Mouse (Mus musculus) forebrain, embryonic 15.5 days (tissue): ENCODE data around the gene Tbc1d23. TPM values are rescaled to one million over a fixed set of nuclear protein-coding genes. Genes with fewer than 3 reads are reported as not detected.
A peak's percentile ranks its signal among the peaks of the same experiment; 100 is the strongest.
"Not testable (repeated sequence)": the region's sequence is repeated elsewhere in the genome, so short reads cannot be mapped to it uniquely, and the experiment has no call there.

Source experiments
- ATAC-seq: fragments of 200-750 bp; cut with Nextera tagmentation; replicated peaks from 2 replicates; pipeline ENCODE4 v1.8.0; 2017; ENCODE audit warnings: mild to moderate bottlenecking, moderate TSS enrichment, moderate library complexity
- H3K27ac ChIP-seq: fragments of 300-500 bp; sonication (generic); replicated peaks from 2 replicates; pipeline ENCODE4 v1.5.1; 2015; ENCODE audit warnings: mild to moderate bottlenecking, inconsistent platforms
- H3K27me3 ChIP-seq: fragments of 300-500 bp; sonication (generic); 2 replicates; pipeline ENCODE4 v1.6.1; 2015; ENCODE audit warnings: inconsistent platforms
- H3K36me3 ChIP-seq: fragments of 300-500 bp; sonication (generic); 2 replicates; pipeline ENCODE4 v1.6.1; 2015; ENCODE audit warnings: mild to moderate bottlenecking, inconsistent platforms
- H3K4me1 ChIP-seq: fragments of 300-500 bp; sonication (generic); 2 replicates; pipeline ENCODE4 v1.6.1; 2015; ENCODE audit warnings: inconsistent platforms
- H3K4me2 ChIP-seq: fragments of 300-500 bp; sonication (generic); replicated peaks from 2 replicates; pipeline ENCODE4 v1.6.1; 2015; ENCODE audit warnings: mild to moderate bottlenecking, inconsistent platforms
- H3K4me3 ChIP-seq: fragments of 300-500 bp; sonication (generic); 2 replicates; pipeline ENCODE4 v1.5.1; 2015; ENCODE audit warnings: mild to moderate bottlenecking, inconsistent platforms
- H3K9ac ChIP-seq: fragments of 300-500 bp; sonication (generic); replicated peaks from 2 replicates; pipeline ENCODE4 v1.6.1; 2015; ENCODE audit warnings: mild to moderate bottlenecking, inconsistent platforms
- H3K9me3 ChIP-seq: fragments of 300-500 bp; sonication (generic); 2 replicates; pipeline ENCODE4 v1.6.1; 2016; ENCODE audit warnings: inconsistent platforms
- WGBS: fragments of 180-500 bp; shearing (Covaris S2); methylation state at CpG from one replicate; pipeline ENCODE4 v1.1.7; 2015; ENCODE audit warnings: mixed read lengths; 5-methylcytosine and 5-hydroxymethylcytosine counted together
- polyA plus RNA-seq: library from polyadenylated mRNA; unstranded; fragments of >200 nt; fragmentation: Nextera tagmentation; extraction: Ambion mirVana; gene quantifications from 2 replicates; pipeline ENCODE4 v1.2.1, GENCODE M21; 2015

Tbc1d23 gene
- polyA plus RNA-seq, 1 experiment from 2014 or later: 33.7 TPM

DNA sequence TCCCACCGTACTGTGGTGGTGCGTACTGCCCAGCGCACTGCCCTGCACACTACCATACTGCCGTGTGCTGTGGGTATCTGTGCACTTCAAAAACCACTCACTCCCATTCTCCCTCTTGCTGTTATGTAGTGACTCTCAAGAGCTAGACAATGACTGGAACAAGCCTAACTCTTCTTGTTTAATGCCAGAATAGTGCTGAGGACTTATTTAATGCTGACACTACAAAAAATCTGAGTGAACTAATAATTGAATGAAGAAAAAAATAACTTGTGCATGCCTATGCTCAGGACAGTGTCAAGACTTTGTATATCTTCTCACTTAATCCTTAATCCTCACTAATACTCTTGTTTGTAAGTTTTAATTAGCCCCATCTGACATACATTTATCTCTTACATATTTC lies 16.2 kb upstream of the Tbc1d23 start:
- H3K27ac ChIP-seq: no peak overlapping the region
- ATAC-seq: no peak
- no peaks in the 10 kb centered on the region for H3K36me3 ChIP-seq
- H3K4me2 ChIP-seq: no peak overlapping the region
- no peaks in the 10 kb centered on the region for H3K9me3 ChIP-seq
- no peaks in the 10 kb centered on the region for H3K4me1 ChIP-seq
- H3K4me3 ChIP-seq: no peak overlapping the region
- 93% methylated on average over 4 of the region's 4 CpGs for WGBS
- no peaks in the 10 kb centered on the region for H3K27me3 ChIP-seq
- H3K9ac ChIP-seq: no peak overlapping the region

DNA sequence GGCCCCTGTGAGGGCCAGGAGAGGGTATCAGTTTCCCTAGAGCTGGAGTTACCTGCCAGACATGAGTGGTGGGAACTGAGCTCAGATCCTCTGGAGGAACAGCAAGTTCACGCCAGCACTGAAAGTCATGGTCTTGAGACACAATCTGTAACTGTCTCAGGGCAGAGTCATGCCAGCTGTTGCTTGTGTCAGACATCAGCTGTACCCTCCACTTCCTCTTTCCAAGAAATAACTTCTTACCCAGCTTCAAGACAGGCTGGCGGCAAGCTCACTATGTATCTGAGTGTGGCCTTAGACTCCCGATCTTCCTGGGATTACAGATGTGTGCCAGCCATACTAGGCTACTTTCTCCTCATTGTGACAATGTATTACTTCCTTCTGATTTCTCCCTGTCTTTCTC lies 15.3 kb upstream of the Tbc1d23 start:
- no peaks in the 10 kb centered on the region for H3K4me1 ChIP-seq
- WGBS: 89% methylated on average over 3 of the region's 3 CpGs
- H3K27me3 ChIP-seq: no peaks in the 10 kb centered on the region
- ATAC-seq: no peak
- H3K9ac ChIP-seq: no peak overlapping the region
- no peaks in the 10 kb centered on the region for H3K36me3 ChIP-seq
- no peaks in the 10 kb centered on the region for H3K9me3 ChIP-seq
- no peak overlapping the region for H3K4me2 ChIP-seq
- no peak overlapping the region for H3K4me3 ChIP-seq
- no peak overlapping the region for H3K27ac ChIP-seq

DNA sequence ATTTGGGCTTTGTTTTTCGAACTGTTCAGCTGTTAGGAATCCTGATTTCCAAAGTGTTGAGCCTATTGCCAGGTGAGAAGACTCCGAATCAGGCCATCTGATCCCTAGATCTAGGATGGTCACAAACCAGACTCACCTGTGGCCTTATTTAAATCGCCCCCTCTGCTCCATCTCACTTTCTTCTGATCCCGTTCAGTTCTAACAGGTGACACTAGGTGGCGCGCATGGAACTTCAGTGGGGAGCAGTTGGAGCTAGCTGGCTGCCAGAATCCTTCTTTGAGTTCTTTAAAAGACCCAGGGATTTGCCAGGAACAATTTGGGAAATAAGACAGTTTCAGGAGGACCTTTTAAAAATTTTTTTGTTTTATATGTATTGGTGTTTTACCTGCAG lies 12.5 kb upstream of the Tbc1d23 start:
- Histone ChIP-seq H3K9me3 (no peaks in the 10 kb centered on the region), H3K9ac (no peak overlapping the region), H3K27ac (no peak overlapping the region), H3K4me1 (no peaks in the 10 kb centered on the region), H3K4me3 (no peak overlapping the region), H3K36me3 (no peaks in the 10 kb centered on the region), H3K27me3 (no peaks in the 10 kb centered on the region), H3K4me2 (no peak overlapping the region)
- 15% methylated on average over 6 of the region's 6 CpGs for WGBS
- peak; percentile 86 for ATAC-seq

DNA sequence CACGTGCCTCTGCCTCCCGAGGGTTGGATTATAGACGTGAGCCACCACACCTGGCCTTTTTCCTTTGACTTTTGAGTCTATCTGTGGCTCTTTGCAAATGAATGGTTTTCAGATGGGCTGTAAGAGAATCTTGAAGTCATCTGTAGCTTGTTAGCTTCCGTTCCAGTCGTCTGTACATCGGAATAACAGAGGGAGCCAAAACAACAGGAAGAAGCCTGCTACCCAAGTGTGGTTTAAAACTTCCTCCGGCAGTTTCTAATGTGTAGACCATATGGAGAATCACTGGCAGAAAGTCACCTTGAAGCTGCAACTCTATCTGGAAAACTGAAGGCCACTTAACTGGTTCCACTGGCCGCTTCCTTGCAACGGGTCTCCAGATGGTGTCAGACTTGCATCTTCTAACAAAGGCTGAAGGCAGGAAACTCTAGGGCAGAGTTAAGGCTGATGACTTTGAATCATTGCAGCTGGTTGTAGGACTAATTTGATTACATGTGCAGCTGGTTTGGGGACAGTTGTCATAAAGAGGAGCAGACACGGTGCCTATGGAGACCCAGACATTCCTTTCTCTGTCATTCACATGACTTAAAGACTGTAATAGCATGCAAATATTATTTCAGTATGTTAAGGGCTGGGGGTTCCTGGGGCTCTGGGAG lies 12.0 kb upstream of the Tbc1d23 start:
- Histone ChIP-seq H3K4me3 (no peak overlapping the region), H3K9ac (no peak overlapping the region), H3K27ac (no peak overlapping the region), H3K4me1 (no peaks in the 10 kb centered on the region), H3K27me3 (no peaks in the 10 kb centered on the region), H3K4me2 (no peak overlapping the region), H3K36me3 (no peaks in the 10 kb centered on the region), H3K9me3 (no peaks in the 10 kb centered on the region)
- WGBS: 71% methylated on average over 10 of the region's 10 CpGs
- no peak; the same call in 1 of the 2 replicates for ATAC-seq

DNA sequence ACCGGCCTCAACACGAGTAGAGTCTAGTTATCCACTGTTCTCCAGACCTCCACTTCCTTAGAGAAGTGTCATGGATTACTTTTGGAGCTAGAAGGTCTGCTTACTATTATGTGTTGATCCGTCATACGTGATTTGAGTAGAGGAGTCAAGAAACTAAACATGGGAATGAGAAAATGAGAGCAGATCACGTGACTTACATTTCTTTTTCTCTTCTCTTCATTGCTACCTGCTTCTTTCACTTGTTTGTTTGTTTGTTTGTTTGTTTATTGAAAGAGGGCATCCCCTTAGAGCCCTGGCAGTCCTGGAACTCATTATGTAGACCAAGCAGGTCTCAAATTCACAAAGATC lies 11.5 kb upstream of the Tbc1d23 start:
- Histone ChIP-seq H3K9ac (no peak overlapping the region), H3K27me3 (no peaks in the 10 kb centered on the region), H3K36me3 (no peaks in the 10 kb centered on the region), H3K4me1 (no peaks in the 10 kb centered on the region), H3K4me2 (no peak overlapping the region), H3K27ac (no peak overlapping the region), H3K9me3 (no peaks in the 10 kb centered on the region), H3K4me3 (no peak overlapping the region)
- ATAC-seq: no peak
- 88% methylated on average over 5 of the region's 5 CpGs for WGBS

DNA sequence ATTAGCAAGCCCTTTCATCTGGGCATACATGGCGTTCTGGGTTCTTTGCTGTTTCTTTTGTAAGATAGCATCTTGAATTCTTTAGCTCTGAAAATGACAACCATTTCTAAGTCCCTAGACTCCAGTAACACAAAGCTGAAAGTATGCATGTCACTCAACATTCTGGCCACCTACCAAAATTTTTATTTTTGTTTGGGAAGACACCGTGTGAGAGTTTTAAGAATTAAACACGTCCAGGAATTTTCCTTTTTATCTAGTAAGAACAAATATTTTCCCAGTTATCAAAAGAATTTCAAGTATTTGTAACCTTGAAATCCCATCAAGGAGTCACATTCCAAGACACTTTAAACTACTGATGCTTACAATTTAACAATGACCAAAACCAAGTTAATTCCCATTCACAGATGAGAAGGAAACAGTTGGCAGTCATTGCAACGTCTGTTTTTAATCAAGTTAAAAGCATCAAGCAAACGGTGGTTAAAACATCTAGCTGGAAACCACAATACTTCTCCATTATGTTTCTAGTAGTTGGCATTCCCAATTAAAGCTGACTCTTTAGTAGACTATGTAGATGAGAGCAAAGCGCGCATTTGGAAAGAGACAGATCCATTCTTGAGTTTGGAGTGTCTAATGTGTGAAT lies 4.7 kb upstream of the Tbc1d23 start:
- Histone ChIP-seq H3K4me1 (no peaks in the 10 kb centered on the region), H3K9ac (no peak overlapping the region), H3K4me2 (no peak overlapping the region), H3K27ac (no peak overlapping the region), H3K27me3 (no peaks in the 10 kb centered on the region), H3K36me3 (no peaks in the 10 kb centered on the region), H3K4me3 (no peak overlapping the region), H3K9me3 (no peaks in the 10 kb centered on the region)
- ATAC-seq: no peak
- WGBS: 71% methylated on average over 7 of the region's 7 CpGs

DNA sequence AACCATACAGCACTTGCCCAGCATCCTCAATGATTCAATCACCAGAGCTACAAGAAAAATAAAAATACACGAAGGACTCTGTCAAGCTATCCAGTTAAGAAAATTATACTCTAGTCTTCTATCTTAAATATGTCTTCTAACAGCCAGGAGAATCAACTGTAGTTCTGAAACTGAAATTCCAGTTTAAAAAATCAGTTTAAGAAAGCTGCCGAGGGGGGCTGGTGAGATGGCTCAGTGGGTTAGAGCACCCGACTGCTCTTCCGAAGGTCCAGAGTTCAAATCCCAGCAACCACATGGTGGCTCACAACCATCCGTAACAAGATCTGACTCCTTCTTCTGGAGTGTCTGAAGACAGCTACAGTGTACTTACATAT lies 620 bp upstream of the Tbc1d23 start:
- Histone ChIP-seq H3K4me2 (peak overlapping the region; percentile 67), H3K4me3 (peak overlapping the region; percentile 89), H3K4me1 (peaks cover 10% of the 10 kb centered on the region)
- not testable (repeated sequence) for H3K36me3 ChIP-seq, ATAC-seq, H3K9ac ChIP-seq, H3K27me3 ChIP-seq, H3K9me3 ChIP-seq, H3K27ac ChIP-seq
- 67% methylated on average over 4 of the region's 5 CpGs for WGBS

DNA sequence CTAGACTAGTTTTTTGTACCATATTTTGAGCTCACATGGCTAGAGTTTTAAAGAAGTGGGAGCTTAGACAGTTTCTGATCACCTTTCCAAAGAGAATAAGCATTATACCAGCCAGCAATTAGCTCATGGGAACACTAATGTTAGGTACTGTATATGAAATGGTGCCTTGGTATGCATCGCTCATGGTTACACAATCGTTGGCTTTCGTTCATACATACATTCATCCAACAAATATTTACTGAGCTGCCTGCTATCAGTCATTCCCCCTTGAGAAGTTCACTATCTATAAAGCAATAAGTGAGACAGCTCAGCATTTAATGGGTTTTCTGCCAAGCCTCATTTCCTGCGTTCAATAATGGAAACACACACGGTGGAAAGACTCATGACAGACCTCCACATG lies 4.9 kb downstream of the Tbc1d23 start:
- H3K4me2 ChIP-seq: no peak overlapping the region
- WGBS: 93% methylated on average over 5 of the region's 5 CpGs
- ATAC-seq: no peak
- no peaks in the 10 kb centered on the region for H3K36me3 ChIP-seq
- H3K27me3 ChIP-seq: no peaks in the 10 kb centered on the region
- no peak overlapping the region for H3K27ac ChIP-seq
- H3K4me1 ChIP-seq: peaks cover 10% of the 10 kb centered on the region
- no peak overlapping the region for H3K4me3 ChIP-seq
- no peaks in the 10 kb centered on the region for H3K9me3 ChIP-seq
- no peak overlapping the region for H3K9ac ChIP-seq

DNA sequence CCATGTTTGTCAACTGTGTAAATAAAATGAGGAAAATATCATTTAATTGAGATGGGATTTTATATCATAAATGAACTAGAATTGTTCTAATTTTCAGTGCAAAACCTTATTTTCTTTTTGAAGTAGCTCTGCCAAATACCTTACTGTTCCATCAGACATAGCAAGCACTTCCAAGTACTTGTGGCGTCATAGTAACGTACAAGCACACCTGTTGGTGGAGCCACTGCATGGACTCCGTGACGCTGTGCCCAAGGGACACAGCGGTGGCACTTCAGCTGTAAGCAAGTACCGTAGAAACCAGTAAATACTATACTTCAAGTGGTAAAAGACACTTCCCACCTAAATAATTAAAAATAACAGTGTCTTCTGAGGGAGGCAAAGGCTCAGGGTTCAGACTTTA lies 10.9 kb downstream of the Tbc1d23 start:
- Histone ChIP-seq H3K9me3 (no peaks in the 10 kb centered on the region), H3K9ac (no peak overlapping the region), H3K27me3 (no peaks in the 10 kb centered on the region), H3K4me3 (no peak overlapping the region), H3K27ac (no peak overlapping the region), H3K4me1 (no peaks in the 10 kb centered on the region), H3K36me3 (peaks cover 11% of the 10 kb centered on the region; the same call in 1 of the 2 replicates), H3K4me2 (no peak overlapping the region)
- no peak for ATAC-seq
- 92% methylated on average over 6 of the region's 6 CpGs for WGBS

DNA sequence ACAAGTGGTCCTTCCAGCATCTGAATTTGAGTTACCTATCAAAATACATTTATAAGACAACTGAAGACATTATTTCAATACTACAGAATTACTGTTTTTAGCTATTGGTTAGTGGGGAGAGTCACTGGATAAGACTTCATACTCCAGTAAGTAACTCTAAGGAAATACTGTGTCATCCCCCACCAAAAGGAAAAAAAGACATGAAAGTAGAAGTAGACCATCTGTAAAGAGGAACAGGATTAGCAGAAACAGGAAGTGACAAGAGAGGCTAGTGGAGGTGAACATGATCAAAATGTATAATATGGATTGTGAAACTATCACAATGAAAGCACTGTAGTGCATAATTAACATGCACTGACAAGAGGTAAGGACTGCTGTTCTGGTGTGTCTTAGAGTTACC lies 15.3 kb downstream of the Tbc1d23 start:
- Histone ChIP-seq H3K36me3 (peaks cover 29% of the 10 kb centered on the region; the same call in 1 of the 2 replicates), H3K27ac (no peak overlapping the region), H3K4me2 (no peak overlapping the region), H3K9ac (no peak overlapping the region), H3K27me3 (no peaks in the 10 kb centered on the region), H3K4me3 (no peak overlapping the region), H3K9me3 (no peaks in the 10 kb centered on the region), H3K4me1 (no peaks in the 10 kb centered on the region)
- no peak for ATAC-seq

DNA sequence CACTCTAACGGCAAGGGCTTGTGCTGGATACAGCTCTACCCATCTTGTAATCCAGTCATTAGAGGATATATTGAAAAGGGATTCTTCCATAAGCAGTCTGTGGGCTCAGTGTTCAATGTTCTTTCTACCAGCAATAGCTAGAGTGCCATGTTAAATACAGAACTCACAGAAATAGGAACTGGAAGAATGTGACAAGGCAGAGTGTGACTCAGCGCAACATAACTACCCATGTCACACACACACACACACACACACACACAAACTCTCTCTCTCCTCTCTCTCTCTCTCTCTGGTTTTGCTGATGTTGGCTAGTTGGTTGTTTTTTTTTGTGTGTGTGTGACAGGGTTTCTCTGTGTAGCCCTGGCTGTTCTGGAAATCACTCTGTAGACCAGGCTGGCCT lies 20.3 kb downstream of the Tbc1d23 start:
- H3K27me3 ChIP-seq: no peaks in the 10 kb centered on the region
- H3K4me3 ChIP-seq: no peak overlapping the region
- H3K27ac ChIP-seq: no peak overlapping the region
- no peaks in the 10 kb centered on the region for H3K4me1 ChIP-seq
- H3K9ac ChIP-seq: no peak overlapping the region
- ATAC-seq: no peak
- peaks cover 32% of the 10 kb centered on the region for H3K36me3 ChIP-seq
- no peak overlapping the region for H3K4me2 ChIP-seq
- 93% methylated on average over 2 of the region's 2 CpGs for WGBS
- no peaks in the 10 kb centered on the region for H3K9me3 ChIP-seq

DNA sequence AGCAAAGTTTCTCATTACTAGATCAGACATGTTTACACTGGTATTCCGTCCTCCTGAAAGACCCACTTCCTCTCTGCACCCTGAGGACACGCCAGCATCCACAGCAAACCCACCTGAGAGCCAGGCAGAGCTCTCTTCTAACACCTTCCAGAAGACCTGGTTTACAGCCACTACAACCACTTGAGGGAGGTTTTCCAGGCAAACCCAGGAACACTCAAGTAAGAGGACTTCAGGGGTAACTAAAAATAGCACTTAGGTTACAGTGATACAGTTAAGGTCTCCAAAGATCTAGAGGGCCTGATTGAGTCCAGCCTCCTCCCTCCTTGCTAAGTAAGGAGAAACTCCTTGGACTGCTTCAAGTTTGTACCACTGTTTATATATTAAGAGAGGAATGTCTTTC lies 23.0 kb downstream of the Tbc1d23 start:
- ATAC-seq: no peak

DNA sequence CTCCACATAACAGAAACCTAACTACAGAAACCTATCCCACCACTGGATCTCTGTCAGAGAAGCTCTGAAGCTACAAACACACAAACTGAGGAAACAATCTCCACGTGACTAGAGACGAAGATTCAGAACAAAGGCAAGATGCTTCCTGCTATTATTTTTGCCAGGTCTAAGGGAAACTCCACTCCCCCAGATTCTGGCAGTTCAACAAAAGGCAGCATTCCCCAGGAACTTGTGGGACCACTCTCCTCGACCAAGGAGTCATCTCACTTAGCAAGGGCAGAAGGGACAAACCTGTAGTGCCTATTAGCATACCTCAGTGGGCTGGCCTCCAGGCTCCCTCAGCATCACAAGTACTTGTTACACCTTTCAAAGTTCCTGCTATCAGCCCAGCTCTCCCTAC lies 34.0 kb downstream of the Tbc1d23 start:
- Histone ChIP-seq H3K27ac (no peak overlapping the region), H3K4me2 (no peak overlapping the region), H3K9me3 (no peaks in the 10 kb centered on the region), H3K4me3 (no peak overlapping the region), H3K9ac (no peak overlapping the region), H3K36me3 (peaks cover 12% of the 10 kb centered on the region), H3K4me1 (no peaks in the 10 kb centered on the region), H3K27me3 (no peaks in the 10 kb centered on the region)
- 80% methylated on average over 3 of the region's 3 CpGs for WGBS
- no peak for ATAC-seq

More for the DNA sequence above, 23.0 kb downstream of the Tbc1d23 start:
- peaks cover 27% of the 10 kb centered on the region for H3K36me3 ChIP-seq
- H3K9ac ChIP-seq: no peak overlapping the region
- no peaks in the 10 kb centered on the region for H3K9me3 ChIP-seq
- no peaks in the 10 kb centered on the region for H3K4me1 ChIP-seq
- whole genome bisulfite sequencing: 89% methylated on average over 2 of the region's 2 CpGs
- H3K4me2 ChIP-seq: no peak overlapping the region
- no peak overlapping the region for H3K4me3 ChIP-seq
- H3K27ac ChIP-seq: no peak overlapping the region
- no peaks in the 10 kb centered on the region for H3K27me3 ChIP-seq
